Mouse (Mus musculus): ENCODE measurements around the gene Rapgef3.

Gene Rapgef3

GRCm38 (mm10) chr15:97767280-97768186, at the start of gene Rapgef3:
Gene Rapgef3, minus strand, starts transcription at chr15:97767972.
- peak; percentile 62 for DNase-seq

GRCm38 (mm10) chr15:97816199-97816994, 48.6 kb upstream of the Rapgef3 start:
- no peak for DNase-seq

- DNase-seq = no peak
Observed at GRCm38 (mm10) chr15:97815254-97815653, 47.5 kb upstream of the Rapgef3 start.

- no peak for DNase-seq
Observed at GRCm38 (mm10) chr15:97814703-97815102, 46.9 kb upstream of the Rapgef3 start.

GRCm38 (mm10) chr15:97813452-97814204, 45.9 kb upstream of the Rapgef3 start:
- peak; percentile 81 to 88 for DNase-seq

GRCm38 (mm10) chr15:97812875-97813274, 45.1 kb upstream of the Rapgef3 start:
- no peak for DNase-seq

GRCm38 (mm10) chr15:97812126-97812525, 44.4 kb upstream of the Rapgef3 start:
- DNase-seq = peak; percentile 74 to 83

- no peak for DNase-seq
Observed at GRCm38 (mm10) chr15:97811307-97811706, 43.5 kb upstream of the Rapgef3 start.

- no peak for DNase-seq
Observed at GRCm38 (mm10) chr15:97810399-97810798, 42.6 kb upstream of the Rapgef3 start.

- no peak for DNase-seq
Observed at GRCm38 (mm10) chr15:97809942-97810341, 42.2 kb upstream of the Rapgef3 start.

- DNase-seq = no peak
Observed at GRCm38 (mm10) chr15:97809206-97809605, 41.4 kb upstream of the Rapgef3 start.

- DNase-seq = no peak
Observed at GRCm38 (mm10) chr15:97808532-97808931, 40.8 kb upstream of the Rapgef3 start.

GRCm38 (mm10) chr15:97807867-97808266, 40.1 kb upstream of the Rapgef3 start:
- no peak for DNase-seq

- DNase-seq = no peak
Observed at GRCm38 (mm10) chr15:97802575-97802974, 34.8 kb upstream of the Rapgef3 start.

- DNase-seq = no peak
Observed at GRCm38 (mm10) chr15:97801811-97802210, 34.0 kb upstream of the Rapgef3 start.

GRCm38 (mm10) chr15:97800853-97801252, 33.1 kb upstream of the Rapgef3 start:
- DNase-seq = no peak

GRCm38 (mm10) chr15:97799446-97799845, 31.7 kb upstream of the Rapgef3 start:
- DNase-seq = no peak

- DNase-seq = no peak
Observed at GRCm38 (mm10) chr15:97798134-97798533, 30.4 kb upstream of the Rapgef3 start.

- no peak for DNase-seq
Observed at GRCm38 (mm10) chr15:97796674-97797310, 29.0 kb upstream of the Rapgef3 start.

GRCm38 (mm10) chr15:97795559-97796235, 27.9 kb upstream of the Rapgef3 start:
- no peak for DNase-seq

- DNase-seq = no peak
Observed at GRCm38 (mm10) chr15:97794268-97794667, 26.5 kb upstream of the Rapgef3 start.

Data from cerebellum, postnatal 36 days (tissue).